Mouse (Mus musculus): ENCODE results near the gene Sel1l. TPM values are rescaled to one million over a fixed set of nuclear protein-coding genes. Genes with fewer than 3 reads are reported as not detected.

Sel1l gene
- polyA plus RNA-seq, 1 experiment from 2014 or later: 95.3 TPM

- peak; percentile 57; the same call in 1 of the 2 replicates for ATAC-seq
- no peak overlapping the region for H3K4me2 ChIP-seq
- H3K4me1 ChIP-seq: no peaks in the 10 kb centered on the region
- no peak overlapping the region for H3K9ac ChIP-seq
- no peak overlapping the region for H3K4me3 ChIP-seq
- peaks cover 81% of the 10 kb centered on the region for H3K36me3 ChIP-seq (ENCODE audit: poor library complexity, severe bottlenecking)
- no peaks in the 10 kb centered on the region for H3K27me3 ChIP-seq
- 93% methylated on average over 11 of the region's 11 CpGs for WGBS
- H3K9me3 ChIP-seq (replicated peaks): no peaks in the 10 kb centered on the region
- H3K27ac ChIP-seq: no peak overlapping the region
These were observed 33.4 kb downstream of the Sel1l start for GRCm38 (mm10) chr12:91815552-91815951.

- Histone ChIP-seq H3K27ac (no peak overlapping the region), H3K9ac (no peak overlapping the region), H3K4me2 (no peak overlapping the region), H3K4me1 (no peaks in the 10 kb centered on the region), H3K27me3 (no peaks in the 10 kb centered on the region), H3K4me3 (no peak overlapping the region), H3K9me3 (replicated peaks) (no peaks in the 10 kb centered on the region), H3K36me3 (ENCODE audit: poor library complexity, severe bottlenecking) (peaks cover 67% of the 10 kb centered on the region)
- no peak for ATAC-seq
- whole genome bisulfite sequencing: 94% methylated on average over 8 of the region's 8 CpGs
These were observed 40.0 kb downstream of the Sel1l start for GRCm38 (mm10) chr12:91808911-91809310.

GRCm38 (mm10) chr12:91807761-91808160 is 41.2 kb downstream of the Sel1l start:
- no peaks in the 10 kb centered on the region for H3K4me1 ChIP-seq
- no peak overlapping the region for H3K4me2 ChIP-seq
- H3K9ac ChIP-seq: no peak overlapping the region
- H3K4me3 ChIP-seq: no peak overlapping the region
- no peaks in the 10 kb centered on the region for H3K27me3 ChIP-seq
- peaks cover 56% of the 10 kb centered on the region for H3K36me3 ChIP-seq (ENCODE audit: poor library complexity, severe bottlenecking)
- WGBS: 90% methylated on average over 6 of the region's 6 CpGs
- no peaks in the 10 kb centered on the region for H3K9me3 ChIP-seq (replicated peaks)
- ATAC-seq: no peak
- no peak overlapping the region for H3K27ac ChIP-seq

- ATAC-seq: no peak
- Histone ChIP-seq H3K27me3 (no peaks in the 10 kb centered on the region), H3K4me3 (no peak overlapping the region), H3K4me2 (no peak overlapping the region), H3K9me3 (replicated peaks) (no peaks in the 10 kb centered on the region), H3K9ac (no peak overlapping the region), H3K36me3 (ENCODE audit: poor library complexity, severe bottlenecking) (peaks cover 49% of the 10 kb centered on the region), H3K27ac (no peak overlapping the region), H3K4me1 (no peaks in the 10 kb centered on the region)
- 93% methylated on average over 11 of the region's 11 CpGs for WGBS
These were observed 41.9 kb downstream of the Sel1l start for GRCm38 (mm10) chr12:91807095-91807494.

GRCm38 (mm10) chr12:91804262-91804661 is 44.7 kb downstream of the Sel1l start:
- Histone ChIP-seq H3K27me3 (peaks cover 2% of the 10 kb centered on the region; the same call in 1 of the 2 replicates), H3K9me3 (replicated peaks) (no peaks in the 10 kb centered on the region), H3K36me3 (ENCODE audit: poor library complexity, severe bottlenecking) (peaks cover 22% of the 10 kb centered on the region), H3K9ac (no peak overlapping the region), H3K27ac (no peak overlapping the region), H3K4me2 (no peak overlapping the region), H3K4me3 (no peak overlapping the region), H3K4me1 (no peaks in the 10 kb centered on the region)
- ATAC-seq: no peak
- WGBS: 85% methylated on average over 3 of the region's 3 CpGs

- Histone ChIP-seq H3K4me2 (no peak overlapping the region), H3K27me3 (peaks cover 2% of the 10 kb centered on the region; the same call in 1 of the 2 replicates), H3K36me3 (ENCODE audit: poor library complexity, severe bottlenecking) (peaks cover 14% of the 10 kb centered on the region), H3K4me3 (no peak overlapping the region), H3K27ac (no peak overlapping the region), H3K9ac (no peak overlapping the region), H3K9me3 (replicated peaks) (no peaks in the 10 kb centered on the region), H3K4me1 (no peaks in the 10 kb centered on the region)
- ATAC-seq: no peak
- WGBS: 78% methylated on average over 13 of the region's 13 CpGs
These were observed 45.6 kb downstream of the Sel1l start for GRCm38 (mm10) chr12:91803207-91803932.

- Histone ChIP-seq H3K9ac (no peak overlapping the region), H3K36me3 (ENCODE audit: poor library complexity, severe bottlenecking) (peaks cover 7% of the 10 kb centered on the region), H3K4me3 (no peak overlapping the region), H3K27me3 (peaks cover 2% of the 10 kb centered on the region; the same call in 1 of the 2 replicates), H3K9me3 (replicated peaks) (no peaks in the 10 kb centered on the region), H3K27ac (no peak overlapping the region), H3K4me1 (no peaks in the 10 kb centered on the region), H3K4me2 (no peak overlapping the region)
- 84% methylated on average over 12 of the region's 12 CpGs for WGBS
- no peak for ATAC-seq
These were observed 46.3 kb downstream of the Sel1l start for GRCm38 (mm10) chr12:91802586-91803206.

- H3K9ac ChIP-seq: no peak overlapping the region
- H3K4me1 ChIP-seq: no peaks in the 10 kb centered on the region
- no peaks in the 10 kb centered on the region for H3K36me3 ChIP-seq (ENCODE audit: poor library complexity, severe bottlenecking)
- peaks cover 2% of the 10 kb centered on the region; the same call in 1 of the 2 replicates for H3K27me3 ChIP-seq
- no peak for ATAC-seq
- H3K9me3 ChIP-seq (replicated peaks): no peaks in the 10 kb centered on the region
- 69% methylated on average over 6 of the region's 6 CpGs for WGBS
- no peak overlapping the region for H3K27ac ChIP-seq
- H3K4me2 ChIP-seq: no peak overlapping the region
- no peak overlapping the region for H3K4me3 ChIP-seq
These were observed 48.0 kb downstream of the Sel1l start for GRCm38 (mm10) chr12:91800861-91801385.

GRCm38 (mm10) chr12:91799821-91800335 is 49.1 kb downstream of the Sel1l start:
- 80% methylated on average over 12 of the region's 12 CpGs for WGBS
- no peak overlapping the region for H3K27ac ChIP-seq
- H3K9me3 ChIP-seq (replicated peaks): no peaks in the 10 kb centered on the region
- H3K4me2 ChIP-seq: no peak overlapping the region
- H3K27me3 ChIP-seq: peaks cover 2% of the 10 kb centered on the region; the same call in 1 of the 2 replicates
- ATAC-seq: no peak
- H3K4me1 ChIP-seq: no peaks in the 10 kb centered on the region
- no peak overlapping the region for H3K4me3 ChIP-seq
- no peaks in the 10 kb centered on the region for H3K36me3 ChIP-seq (ENCODE audit: poor library complexity, severe bottlenecking)
- H3K9ac ChIP-seq: no peak overlapping the region

- 26% methylated on average over 6 of the region's 6 CpGs for WGBS
- Histone ChIP-seq H3K27ac (no peak overlapping the region), H3K36me3 (ENCODE audit: poor library complexity, severe bottlenecking) (no peaks in the 10 kb centered on the region), H3K4me1 (no peaks in the 10 kb centered on the region), H3K9ac (no peak overlapping the region), H3K4me2 (no peak overlapping the region), H3K27me3 (peaks cover 2% of the 10 kb centered on the region; the same call in 1 of the 2 replicates), H3K9me3 (replicated peaks) (no peaks in the 10 kb centered on the region), H3K4me3 (no peak overlapping the region)
- ATAC-seq: 0 out of 2 replicates have a peak, but pooled peaks have one; percentile 24
These were observed 49.6 kb downstream of the Sel1l start for GRCm38 (mm10) chr12:91799379-91799773.

GRCm38 (mm10) chr12:91798720-91799378 is 50.1 kb downstream of the Sel1l start:
- peak; percentile 36; the same call in 1 of the 2 replicates for ATAC-seq
- Histone ChIP-seq H3K9ac (no peak overlapping the region), H3K4me2 (no peak overlapping the region), H3K4me1 (no peaks in the 10 kb centered on the region), H3K36me3 (ENCODE audit: poor library complexity, severe bottlenecking) (no peaks in the 10 kb centered on the region), H3K27ac (no peak overlapping the region), H3K27me3 (peaks cover 2% of the 10 kb centered on the region; the same call in 1 of the 2 replicates), H3K4me3 (no peak overlapping the region), H3K9me3 (replicated peaks) (no peaks in the 10 kb centered on the region)
- WGBS: 87% methylated on average over 6 of the region's 6 CpGs

GRCm38 (mm10) chr12:91796774-91797173 is 52.2 kb downstream of the Sel1l start:
- no peak overlapping the region for H3K9ac ChIP-seq
- no peak overlapping the region for H3K4me3 ChIP-seq
- H3K4me1 ChIP-seq: no peaks in the 10 kb centered on the region
- WGBS: 76% methylated on average over 4 of the region's 4 CpGs
- no peak overlapping the region for H3K4me2 ChIP-seq
- ATAC-seq: no peak
- peaks cover 2% of the 10 kb centered on the region; the same call in 1 of the 2 replicates for H3K27me3 ChIP-seq
- no peaks in the 10 kb centered on the region for H3K36me3 ChIP-seq (ENCODE audit: poor library complexity, severe bottlenecking)
- H3K27ac ChIP-seq: no peak overlapping the region
- H3K9me3 ChIP-seq (replicated peaks): no peaks in the 10 kb centered on the region

All from forebrain, embryonic 13.5 days (tissue).